Mouse (Mus musculus) spleen, postnatal 36 days (tissue): ENCODE results near the gene Hoxa4.

Experiments used
- DNase-seq, 2 experiments: peaks; one replicate each; pipeline ENCODE4 v3.0.0; 2022; ENCODE audit warnings: low spot score in 2 of 2, mixed read lengths in 1 of 2

Gene Hoxa4

GRCm38 (mm10) chr6:52164626-52165440 lies 26.7 kb downstream of the Hoxa4 start, which contains the start of gene Hoxa2:
Hoxa2 (minus strand) TSS chr6:52164831.
- DNase-seq, result no peak

- no peak for DNase-seq
Measured at GRCm38 (mm10) chr6:52164051-52164625, 27.4 kb downstream of the Hoxa4 start.

- DNase-seq, result no peak
Measured at GRCm38 (mm10) chr6:52163366-52164031, 28.1 kb downstream of the Hoxa4 start.

GRCm38 (mm10) chr6:52162611-52163365 lies 28.8 kb downstream of the Hoxa4 start:
- no peak for DNase-seq

GRCm38 (mm10) chr6:52162093-52162380 lies 29.5 kb downstream of the Hoxa4 start:
- no peak for DNase-seq

- DNase-seq, result no peak
Measured at GRCm38 (mm10) chr6:52161336-52162092, 30.0 kb downstream of the Hoxa4 start.

GRCm38 (mm10) chr6:52160511-52161335 lies 30.8 kb downstream of the Hoxa4 start:
- DNase-seq, result no peak

GRCm38 (mm10) chr6:52159979-52160378 lies 31.6 kb downstream of the Hoxa4 start:
- no peak for DNase-seq

- no peak for DNase-seq
Measured at GRCm38 (mm10) chr6:52159164-52159761, 32.3 kb downstream of the Hoxa4 start.

- peak; percentile 55 to 61 for DNase-seq
Measured at GRCm38 (mm10) chr6:52158276-52159051, 33.1 kb downstream of the Hoxa4 start, which contains the start of gene Hoxa1. Hoxa1 (minus strand) TSS chr6:52158317.

- no peak for DNase-seq
Measured at GRCm38 (mm10) chr6:52157466-52158275, 33.9 kb downstream of the Hoxa4 start.

GRCm38 (mm10) chr6:52156551-52157200 lies 34.9 kb downstream of the Hoxa4 start:
- DNase-seq, result no peak

GRCm38 (mm10) chr6:52155471-52155870 lies 36.1 kb downstream of the Hoxa4 start:
- DNase-seq, result no peak

- DNase-seq, result no peak
Measured at GRCm38 (mm10) chr6:52154044-52154443, 37.5 kb downstream of the Hoxa4 start.

- DNase-seq, result no peak
Measured at GRCm38 (mm10) chr6:52153270-52153669, 38.3 kb downstream of the Hoxa4 start.

GRCm38 (mm10) chr6:52152226-52153193 lies 39.0 kb downstream of the Hoxa4 start:
- no peak for DNase-seq

GRCm38 (mm10) chr6:52151571-52151970 lies 40.0 kb downstream of the Hoxa4 start:
- DNase-seq, result no peak
